Mouse (Mus musculus): ENCODE results near the gene Rimbp2. TPM values are rescaled to one million over a fixed set of nuclear protein-coding genes. Genes with fewer than 3 reads are reported as not detected.

Gene Rimbp2
- total and polyA plus RNA-seq, 3 experiments, result not detected

GRCm38 (mm10) chr5:128715171-128715570 is 238.1 kb downstream of the Rimbp2 start:
- in situ Hi-C loops (cut with MboI; ENCODE audit: low pct_ligation_motif_present, low pct_unique_long_range_greater_than_20kb, low sequenced_read_pairs), result no loop called here
- Histone ChIP-seq H3K79me2 (replicated peaks; ENCODE audit: control insufficient read depth, extremely low read depth, insufficient read depth, poor library complexity, severe bottlenecking) (no peaks in the 10 kb centered on the region), H3K4me1 (ENCODE audit: control insufficient read depth in 1 of 2, insufficient read depth in 2 of 2) (no peaks in the 10 kb centered on the region), H3K4me3 (replicated peaks in 1 of 3; ENCODE audit: low read depth in 2 of 3, low read length in 2 of 3, poor library complexity in 1 of 3) (no peak overlapping the region), H3K4me2 (ENCODE audit: insufficient read depth, low read depth, poor library complexity, severe bottlenecking) (no peak overlapping the region), H3K27me3 (replicated peaks) (no peaks in the 10 kb centered on the region), H3K9me3 (replicated peaks; ENCODE audit: low read length) (peaks cover 94% of the 10 kb centered on the region), H3K27ac (ENCODE audit: insufficient read depth, low read depth) (no peak overlapping the region), H3K36me3 (replicated peaks in 1 of 2; ENCODE audit: control insufficient read depth in 1 of 2, insufficient read depth in 1 of 2, low read length in 1 of 2) (no peaks in the 10 kb centered on the region), H3K9ac (ENCODE audit: insufficient read depth, low read depth) (no peak overlapping the region)
- TF ChIP-seq UBTF (IDR thresholded peaks at IDR 0.05; ENCODE audit: low read depth, low read length), result no peak
- TF ChIP-seq MAZ (IDR thresholded peaks at IDR 0.05; ENCODE audit: low read depth, low read length), result no peak
- TF ChIP-seq JUND (conservative IDR thresholded peaks at IDR 0.05; ENCODE audit: low read depth, low read length), result no peak
- no peak for TF ChIP-seq TCF12 (IDR thresholded peaks at IDR 0.05; ENCODE audit: low read depth, low read length)
- no peak for TF ChIP-seq MAX (IDR thresholded peaks at IDR 0.05; ENCODE audit: low read length)
- TF ChIP-seq BHLHE40 (IDR thresholded peaks at IDR 0.05; ENCODE audit: low read depth, low read length), result no peak
- TF ChIP-seq POLR2A (IDR thresholded peaks at IDR 0.05; ENCODE audit: low read depth, low read length), result no peak
- no peak for TF ChIP-seq HCFC1 (IDR thresholded peaks at IDR 0.05; ENCODE audit: low read depth, low read length)
- TF ChIP-seq CHD1 (IDR thresholded peaks at IDR 0.05; ENCODE audit: low read depth, low read length), result no peak
- TF ChIP-seq MEF2A (IDR thresholded peaks at IDR 0.05; ENCODE audit: borderline replicate concordance, low read depth, low read length), result no peak
- no peak for TF ChIP-seq RCOR1 (conservative IDR thresholded peaks at IDR 0.05; ENCODE audit: low read depth, low read length)
- TF ChIP-seq ETS1 (conservative IDR thresholded peaks at IDR 0.05; ENCODE audit: low read depth, low read length), result no peak
- TF ChIP-seq ZMIZ1 (IDR thresholded peaks at IDR 0.05; ENCODE audit: low read depth, low read length), result no peak
- no peak for TF ChIP-seq JUN (IDR thresholded peaks at IDR 0.05; ENCODE audit: insufficient read depth, low read depth, low read length)
- no peak for TF ChIP-seq PAX5 (IDR thresholded peaks at IDR 0.05; ENCODE audit: low read length)
- TF ChIP-seq ELF1 (IDR thresholded peaks at IDR 0.05; ENCODE audit: low read depth, low read length), result no peak
- DNase-seq (ENCODE audit: extremely low read depth), result no peak
- dilution Hi-C loops (cut with MboI; ENCODE audit: extremely low pct_ligation_motif_present, extremely low pct_unique_long_range_greater_than_20kb, low sequenced_read_pairs), result no loop called here

GRCm38 (mm10) chr5:128711847-128712246 is 241.4 kb downstream of the Rimbp2 start:
- TF ChIP-seq HCFC1 (IDR thresholded peaks at IDR 0.05; ENCODE audit: low read depth, low read length), result no peak
- no peak for TF ChIP-seq MAX (IDR thresholded peaks at IDR 0.05; ENCODE audit: low read length)
- TF ChIP-seq ZMIZ1 (IDR thresholded peaks at IDR 0.05; ENCODE audit: low read depth, low read length), result no peak
- no peak for TF ChIP-seq GABPA (IDR thresholded peaks at IDR 0.05; ENCODE audit: insufficient replicate concordance, low read depth, low read length)
- TF ChIP-seq BHLHE40 (IDR thresholded peaks at IDR 0.05; ENCODE audit: low read depth, low read length), result no peak
- Histone ChIP-seq H3K79me2 (replicated peaks; ENCODE audit: control insufficient read depth, extremely low read depth, insufficient read depth, poor library complexity, severe bottlenecking) (no peaks in the 10 kb centered on the region), H3K9ac (ENCODE audit: insufficient read depth, low read depth) (no peak overlapping the region), H3K36me3 (replicated peaks in 1 of 2; ENCODE audit: control insufficient read depth in 1 of 2, insufficient read depth in 1 of 2, low read length in 1 of 2) (no peaks in the 10 kb centered on the region), H3K27ac (ENCODE audit: insufficient read depth, low read depth) (no peak overlapping the region), H3K4me3 (replicated peaks in 1 of 3; ENCODE audit: low read depth in 2 of 3, low read length in 2 of 3, poor library complexity in 1 of 3) (no peak overlapping the region), H3K4me1 (ENCODE audit: control insufficient read depth in 1 of 2, insufficient read depth in 2 of 2) (no peaks in the 10 kb centered on the region), H3K4me2 (ENCODE audit: insufficient read depth, low read depth, poor library complexity, severe bottlenecking) (no peak overlapping the region), H3K27me3 (replicated peaks) (no peaks in the 10 kb centered on the region), H3K9me3 (replicated peaks; ENCODE audit: low read length) (peaks cover 92% of the 10 kb centered on the region)
- in situ Hi-C loops (cut with MboI; ENCODE audit: low pct_ligation_motif_present, low pct_unique_long_range_greater_than_20kb, low sequenced_read_pairs) (no loop called here), dilution Hi-C loops (cut with MboI; ENCODE audit: extremely low pct_ligation_motif_present, extremely low pct_unique_long_range_greater_than_20kb, low sequenced_read_pairs) (no loop called here)
- no peak for DNase-seq (ENCODE audit: extremely low read depth)
